Mouse (Mus musculus): Measurements from ENCODE around the gene Cc2d2b. TPM values are rescaled to one million over a fixed set of nuclear protein-coding genes. Genes with fewer than 3 reads are reported as not detected.

Cc2d2b gene
- polyA plus RNA-seq, 1 experiment from 2014 or later = not detected

GRCm38 (mm10) chr19:40834436-40834835, 85.9 kb downstream of the Cc2d2b start:
- Histone ChIP-seq H3K36me3 (ENCODE audit: insufficient read depth) (peaks cover 30% of the 10 kb centered on the region), H3K4me1 (ENCODE audit: insufficient read depth) (peaks cover 11% of the 10 kb centered on the region), H3K9ac (no peak overlapping the region; the same call in 1 of the 2 replicates), H3K27me3 (ENCODE audit: insufficient read depth, low read length) (no peaks in the 10 kb centered on the region), H3K4me2 (no peak overlapping the region), H3K9me3 (ENCODE audit: low read depth, low read length) (no peaks in the 10 kb centered on the region), H3K27ac (ENCODE audit: low read depth) (no peak overlapping the region), H3K4me3 (ENCODE audit: low read depth, low read length) (no peak overlapping the region)
- WGBS = 88% methylated on average over 6 of the region's 6 CpGs
- ATAC-seq (ENCODE audit: insufficient read depth) = no peak
- no peak for TF ChIP-seq CTCF (IDR thresholded peaks at IDR 0.05; ENCODE audit: low read depth)
- DNase-seq = no peak

GRCm38 (mm10) chr19:40838205-40838604, 89.7 kb downstream of the Cc2d2b start:
- Histone ChIP-seq H3K4me1 (ENCODE audit: insufficient read depth) (0 out of 2 replicates have a peak, but pooled peaks cover 6% of the 10 kb centered on the region), H3K9ac (no peak overlapping the region), H3K4me2 (no peak overlapping the region), H3K4me3 (ENCODE audit: low read depth, low read length) (no peak overlapping the region), H3K27me3 (ENCODE audit: insufficient read depth, low read length) (no peaks in the 10 kb centered on the region), H3K36me3 (ENCODE audit: insufficient read depth) (peaks cover 50% of the 10 kb centered on the region), H3K9me3 (ENCODE audit: low read depth, low read length) (no peaks in the 10 kb centered on the region), H3K27ac (ENCODE audit: low read depth) (no peak overlapping the region)
- WGBS = 68% methylated on average over 7 of the region's 7 CpGs
- TF ChIP-seq CTCF (IDR thresholded peaks at IDR 0.05; ENCODE audit: low read depth) = no peak
- no peak for DNase-seq
- no peak for ATAC-seq (ENCODE audit: insufficient read depth)

GRCm38 (mm10) chr19:40840303-40840702, 91.8 kb downstream of the Cc2d2b start:
- H3K36me3 ChIP-seq (ENCODE audit: insufficient read depth) = peaks cover 68% of the 10 kb centered on the region
- H3K4me3 ChIP-seq (ENCODE audit: low read depth, low read length) = no peak overlapping the region
- DNase-seq = peak; percentile 53
- no peak for ATAC-seq (ENCODE audit: insufficient read depth)
- 40% methylated on average over 6 of the region's 6 CpGs for WGBS
- H3K4me2 ChIP-seq = no peak overlapping the region
- H3K27me3 ChIP-seq (ENCODE audit: insufficient read depth, low read length) = no peaks in the 10 kb centered on the region
- H3K9me3 ChIP-seq (ENCODE audit: low read depth, low read length) = no peaks in the 10 kb centered on the region
- no peak overlapping the region for H3K9ac ChIP-seq
- H3K4me1 ChIP-seq (ENCODE audit: insufficient read depth) = 0 out of 2 replicates have a peak, but pooled peaks cover 6% of the 10 kb centered on the region
- no peak overlapping the region for H3K27ac ChIP-seq (ENCODE audit: low read depth)
- TF ChIP-seq CTCF (IDR thresholded peaks at IDR 0.05; ENCODE audit: low read depth) = no peak

GRCm38 (mm10) chr19:40841083-40841482, 92.5 kb downstream of the Cc2d2b start:
- Histone ChIP-seq H3K27me3 (ENCODE audit: insufficient read depth, low read length) (no peaks in the 10 kb centered on the region), H3K4me2 (no peak overlapping the region), H3K4me1 (ENCODE audit: insufficient read depth) (0 out of 2 replicates have a peak, but pooled peaks cover 6% of the 10 kb centered on the region), H3K9me3 (ENCODE audit: low read depth, low read length) (no peaks in the 10 kb centered on the region), H3K9ac (no peak overlapping the region), H3K4me3 (ENCODE audit: low read depth, low read length) (no peak overlapping the region), H3K36me3 (ENCODE audit: insufficient read depth) (peaks cover 76% of the 10 kb centered on the region), H3K27ac (ENCODE audit: low read depth) (0 out of 2 replicates have a peak overlapping the region, but pooled peaks have one; percentile 12)
- ATAC-seq (ENCODE audit: insufficient read depth) (no peak), DNase-seq (peak; percentile 56)
- no peak for TF ChIP-seq CTCF (IDR thresholded peaks at IDR 0.05; ENCODE audit: low read depth)
- 42% methylated on average over 6 of the region's 6 CpGs for WGBS

GRCm38 (mm10) chr19:40841593-40841992, 93.0 kb downstream of the Cc2d2b start:
- TF ChIP-seq CTCF (IDR thresholded peaks at IDR 0.05; ENCODE audit: low read depth) = no peak
- Histone ChIP-seq H3K36me3 (ENCODE audit: insufficient read depth) (peaks cover 78% of the 10 kb centered on the region), H3K9ac (no peak overlapping the region), H3K9me3 (ENCODE audit: low read depth, low read length) (no peaks in the 10 kb centered on the region), H3K27ac (ENCODE audit: low read depth) (no peak overlapping the region), H3K4me2 (no peak overlapping the region), H3K4me1 (ENCODE audit: insufficient read depth) (0 out of 2 replicates have a peak, but pooled peaks cover 6% of the 10 kb centered on the region), H3K27me3 (ENCODE audit: insufficient read depth, low read length) (no peaks in the 10 kb centered on the region), H3K4me3 (ENCODE audit: low read depth, low read length) (no peak overlapping the region)
- 70% methylated on average over 13 of the region's 13 CpGs for WGBS
- DNase-seq = peak; percentile 40
- ATAC-seq (ENCODE audit: insufficient read depth) = no peak

- WGBS = 87% methylated on average over 13 of the region's 13 CpGs
- TF ChIP-seq CTCF (IDR thresholded peaks at IDR 0.05; ENCODE audit: low read depth) = no peak
- no peak overlapping the region for H3K4me3 ChIP-seq (ENCODE audit: low read depth, low read length)
- peaks cover 74% of the 10 kb centered on the region for H3K36me3 ChIP-seq (ENCODE audit: insufficient read depth)
- H3K27me3 ChIP-seq (ENCODE audit: insufficient read depth, low read length) = no peaks in the 10 kb centered on the region
- H3K27ac ChIP-seq (ENCODE audit: low read depth) = no peak overlapping the region
- ATAC-seq (ENCODE audit: insufficient read depth) = no peak
- H3K4me2 ChIP-seq = no peak overlapping the region
- H3K4me1 ChIP-seq (ENCODE audit: insufficient read depth) = 0 out of 2 replicates have a peak, but pooled peaks cover 6% of the 10 kb centered on the region
- no peaks in the 10 kb centered on the region for H3K9me3 ChIP-seq (ENCODE audit: low read depth, low read length)
- no peak overlapping the region for H3K9ac ChIP-seq
- no peak for DNase-seq
Observed at GRCm38 (mm10) chr19:40844731-40845130, 96.2 kb downstream of the Cc2d2b start.

- no peak for DNase-seq
- TF ChIP-seq CTCF (IDR thresholded peaks at IDR 0.05; ENCODE audit: low read depth) = no peak
- Histone ChIP-seq H3K9me3 (ENCODE audit: low read depth, low read length) (no peaks in the 10 kb centered on the region), H3K9ac (no peak overlapping the region), H3K4me3 (ENCODE audit: low read depth, low read length) (no peak overlapping the region), H3K4me1 (ENCODE audit: insufficient read depth) (no peaks in the 10 kb centered on the region), H3K4me2 (no peak overlapping the region), H3K36me3 (ENCODE audit: insufficient read depth) (peaks cover 51% of the 10 kb centered on the region), H3K27ac (ENCODE audit: low read depth) (no peak overlapping the region), H3K27me3 (ENCODE audit: insufficient read depth, low read length) (no peaks in the 10 kb centered on the region)
- ATAC-seq (ENCODE audit: insufficient read depth) = no peak
- 80% methylated on average over 12 of the region's 12 CpGs for WGBS
Observed at GRCm38 (mm10) chr19:40849391-40849790, 100.8 kb downstream of the Cc2d2b start.
